Mouse (Mus musculus) B cell, adult 2 months (primary cell): ENCODE measurements around the gene Ccdc93.

ENCODE experiments used
- DNase-seq, 2 experiments: peaks; one replicate each; pipeline ENCODE4 v3.0.0; 2022

Gene Ccdc93

DNA sequence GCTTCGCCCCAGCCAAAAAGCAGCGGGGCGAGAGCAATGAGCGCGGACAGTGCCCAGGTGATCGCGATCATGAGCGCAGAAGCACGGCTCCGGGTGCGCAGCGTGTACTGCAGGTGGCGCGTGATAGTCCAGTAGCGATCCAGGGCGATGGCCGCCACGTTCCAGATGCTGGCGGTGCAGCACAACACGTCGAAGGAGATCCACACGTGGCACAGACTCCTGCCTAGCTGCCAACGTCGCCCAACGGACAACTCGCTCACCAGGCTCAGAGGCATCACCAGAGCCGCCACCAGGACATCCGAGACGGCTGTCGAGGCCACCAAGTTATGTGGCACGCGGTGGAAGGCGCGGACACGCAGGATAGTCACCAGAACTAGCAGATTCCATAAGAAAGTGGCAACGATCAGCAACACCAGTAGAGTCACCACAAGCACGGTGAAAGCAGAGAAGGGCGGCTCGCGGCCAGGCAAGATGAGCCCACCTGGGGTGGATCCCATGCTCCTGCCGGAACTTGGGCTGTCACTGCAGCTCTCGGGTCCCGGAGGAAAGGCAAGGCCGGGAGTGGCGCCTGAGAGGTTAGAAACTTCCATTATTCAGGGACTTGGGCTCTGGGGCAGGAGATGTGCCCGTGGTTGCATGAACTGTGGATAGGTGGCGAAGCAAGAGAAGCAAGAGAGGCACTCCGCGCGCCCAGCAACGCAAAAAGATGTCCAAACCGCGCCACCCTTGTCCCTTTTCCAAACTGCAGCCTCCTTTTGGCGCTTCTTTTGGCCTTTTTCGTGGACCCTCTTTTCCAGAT is 97.0 kb downstream of the Ccdc93 start:
- no peak for DNase-seq

DNA sequence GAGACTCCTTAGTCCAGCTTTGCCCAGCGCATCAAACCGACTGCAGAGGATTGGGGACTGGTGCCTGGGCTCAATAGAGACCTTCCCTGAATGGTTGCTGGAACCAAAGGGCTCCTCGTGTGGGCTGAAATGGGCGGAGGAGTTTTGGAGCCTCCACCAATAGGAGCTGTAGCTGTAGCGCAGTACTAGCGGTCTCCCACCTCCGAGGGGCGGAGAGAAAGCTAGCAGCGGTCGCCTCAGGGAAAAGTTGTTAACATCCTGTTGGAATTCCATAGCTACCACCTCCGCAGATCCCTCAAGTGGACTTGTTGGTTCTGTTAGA is 97.5 kb downstream of the Ccdc93 start, which contains the start of gene Htr5b:
Htr5b (minus strand) TSS at position 67 of the 322 bp plus-strand sequence.
- no peak for DNase-seq

DNA sequence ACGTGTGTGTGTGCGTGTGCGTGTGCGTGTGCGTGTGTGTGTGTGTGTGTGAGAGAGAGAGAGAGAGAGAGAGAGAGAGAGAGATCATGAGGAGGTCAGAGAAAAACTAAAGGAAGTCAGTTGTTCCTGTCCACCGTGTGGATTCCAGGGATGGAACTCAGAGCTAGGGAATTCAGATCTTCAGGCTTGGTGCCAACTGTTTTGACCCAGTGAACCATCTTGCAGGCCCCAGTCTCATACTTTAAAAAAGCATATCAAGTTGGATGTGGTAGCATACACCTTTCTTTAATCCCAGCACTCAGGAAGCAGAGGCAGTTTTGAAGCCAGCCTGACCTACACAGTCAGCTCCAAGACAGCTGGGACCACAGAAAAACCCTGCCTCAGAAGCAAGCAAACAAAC is 98.4 kb downstream of the Ccdc93 start:
- no peak for DNase-seq

GRCm38 (mm10) chr1:121531439-121531838 is 100.6 kb downstream of the Ccdc93 start:
- no peak for DNase-seq

DNA sequence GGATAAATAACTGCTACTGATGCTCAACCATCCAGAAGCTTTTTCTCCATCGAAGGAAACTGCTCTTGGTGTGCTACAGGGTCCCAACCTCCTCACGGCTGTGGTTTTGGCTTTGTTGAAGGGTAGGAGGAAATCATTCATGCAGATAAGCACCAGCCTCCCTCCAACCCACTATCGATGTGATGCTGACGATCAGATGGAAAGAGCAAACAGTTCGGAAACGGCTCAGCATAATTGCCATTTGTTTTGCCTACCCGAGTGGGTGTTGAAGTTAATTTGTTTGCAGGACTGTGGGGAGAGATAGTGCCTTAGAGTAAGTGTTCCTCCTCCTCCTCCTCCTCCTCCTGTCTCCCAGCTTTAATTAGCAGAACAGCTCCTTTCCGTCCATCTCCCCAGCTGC is 109.5 kb downstream of the Ccdc93 start:
- no peak for DNase-seq

DNA sequence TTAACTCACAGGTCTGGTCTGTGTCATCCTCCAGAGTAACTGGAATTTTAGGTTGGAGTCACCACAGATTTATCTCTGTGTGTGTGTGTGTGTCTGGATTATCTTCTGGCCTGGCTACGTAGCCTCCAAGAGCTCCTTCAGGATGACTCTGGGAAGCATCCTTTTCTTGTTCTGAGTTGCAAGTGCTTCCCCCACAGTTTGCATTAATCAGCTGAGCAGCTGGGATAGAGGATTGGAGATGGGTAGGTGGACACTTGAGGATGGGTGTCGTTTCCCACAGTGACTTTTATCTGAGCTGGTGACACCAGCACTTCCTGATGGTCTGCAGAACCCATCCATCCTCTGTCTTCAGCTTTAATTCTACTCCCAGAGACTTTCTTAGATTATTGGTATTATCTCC is 116.0 kb downstream of the Ccdc93 start:
- no peak for DNase-seq

GRCm38 (mm10) chr1:121548667-121549066 is 117.8 kb downstream of the Ccdc93 start:
- DNase-seq = no peak

DNA sequence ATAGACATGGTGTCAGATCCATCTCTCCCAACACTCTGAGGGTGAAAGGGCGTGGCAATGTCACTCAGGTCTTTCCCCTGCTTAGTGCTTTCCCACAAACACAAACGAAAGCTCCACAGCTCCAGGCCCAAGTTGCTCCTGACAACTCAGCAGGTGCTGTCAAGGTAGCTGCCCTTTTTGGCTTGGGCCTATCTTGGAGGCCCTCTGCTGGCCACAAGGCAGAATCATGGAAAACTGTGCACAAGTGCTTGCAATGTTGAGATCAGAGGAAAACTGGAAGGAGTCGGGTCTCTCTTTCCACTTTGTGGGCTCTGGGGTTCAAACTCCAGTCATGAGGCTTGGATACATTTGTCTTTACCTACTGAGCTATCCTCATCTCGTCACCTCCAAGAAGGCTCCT is 118.6 kb downstream of the Ccdc93 start:
- DNase-seq = no peak

DNA sequence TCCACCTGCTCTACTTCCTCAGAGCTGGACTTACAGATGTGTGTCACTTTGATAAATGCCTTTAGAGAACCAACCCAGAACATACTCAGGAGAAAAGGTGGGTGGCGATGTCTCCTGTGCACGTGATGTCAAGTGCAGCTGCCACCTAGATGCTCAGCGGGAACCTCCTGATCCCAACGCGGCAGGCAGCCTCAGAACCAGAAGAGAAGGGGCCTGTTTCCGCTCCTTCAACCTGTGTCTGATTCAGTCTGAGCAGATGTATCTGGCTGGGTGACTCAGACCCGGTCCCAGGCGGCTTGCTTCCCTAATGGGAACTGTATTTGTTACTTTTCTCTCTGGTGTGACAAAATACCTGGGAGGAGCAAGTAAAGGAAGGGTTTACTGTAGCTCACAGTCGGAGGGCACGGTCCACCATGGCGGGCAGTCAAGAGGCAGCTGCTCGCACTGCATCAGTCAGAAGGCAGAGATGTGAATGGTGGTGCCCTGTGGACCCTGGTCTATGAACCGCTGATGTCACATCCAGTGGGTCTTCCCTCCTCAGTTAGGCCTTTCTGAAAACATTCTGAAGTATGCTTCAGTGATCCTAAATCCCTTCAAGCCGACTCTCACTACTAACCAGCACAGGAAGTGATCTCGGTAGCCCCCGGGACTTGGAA is 120.1 kb downstream of the Ccdc93 start:
- no peak for DNase-seq

- DNase-seq = no peak
Measured at GRCm38 (mm10) chr1:121551457-121551835, 120.6 kb downstream of the Ccdc93 start.
